Mouse (Mus musculus): Measurements from ENCODE around the gene Unc5c.

Unc5c gene

GRCm38 (mm10) chr3:141818615-141819312, 353.7 kb downstream of the Unc5c start:
- no peak for DNase-seq (ENCODE audit: low spot score)

DNA sequence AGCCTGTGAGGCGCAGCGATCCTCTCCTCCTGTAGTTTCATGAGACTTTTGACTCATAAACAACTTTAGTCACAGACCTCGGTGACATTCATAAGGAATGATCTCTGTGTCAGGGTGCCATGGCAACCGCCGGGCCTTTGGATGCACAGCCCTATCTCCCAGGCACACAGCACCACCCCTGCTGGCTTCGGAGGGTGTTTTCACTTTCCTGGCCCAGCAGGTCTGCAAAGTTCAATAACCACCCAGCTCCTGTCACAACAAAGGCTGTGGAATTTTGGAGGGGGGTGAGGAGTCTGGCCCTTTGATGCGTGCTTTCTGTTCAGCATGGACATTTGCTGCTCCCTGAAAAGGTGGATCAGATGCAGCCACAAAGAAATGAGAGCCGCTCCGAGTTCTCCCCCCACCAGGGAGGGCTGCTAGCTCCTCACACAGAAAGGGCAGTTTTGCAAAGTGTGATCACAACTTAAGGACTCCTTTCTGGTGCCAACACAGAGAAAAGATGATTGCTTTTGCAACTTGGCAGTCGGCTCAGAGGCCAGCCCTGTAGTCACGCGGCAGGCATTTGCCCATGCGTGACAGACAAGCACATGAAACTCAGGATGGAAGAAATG, 354.4 kb downstream of the Unc5c start:
- peak; percentile 34 for DNase-seq (ENCODE audit: low spot score)

DNA sequence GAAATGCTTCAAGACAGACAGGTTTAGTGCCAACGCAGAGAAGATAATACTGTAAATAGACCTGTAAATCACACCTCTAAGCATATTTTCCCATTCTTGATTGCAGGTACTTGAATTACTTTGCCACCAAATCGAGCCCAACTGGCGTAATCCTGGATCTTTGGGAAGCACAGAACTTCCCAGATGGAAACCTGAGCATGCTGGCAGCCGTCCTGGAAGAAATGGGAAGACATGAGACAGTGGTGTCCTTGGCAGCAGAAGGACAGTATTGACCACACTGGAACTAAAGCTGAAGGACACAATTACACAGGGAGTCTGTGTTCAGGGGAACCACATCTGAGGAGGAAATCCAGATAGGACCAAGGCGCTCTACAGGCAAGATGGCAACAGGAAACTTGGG, 363.3 kb downstream of the Unc5c start:
- DNase-seq (ENCODE audit: low spot score) = no peak

DNA sequence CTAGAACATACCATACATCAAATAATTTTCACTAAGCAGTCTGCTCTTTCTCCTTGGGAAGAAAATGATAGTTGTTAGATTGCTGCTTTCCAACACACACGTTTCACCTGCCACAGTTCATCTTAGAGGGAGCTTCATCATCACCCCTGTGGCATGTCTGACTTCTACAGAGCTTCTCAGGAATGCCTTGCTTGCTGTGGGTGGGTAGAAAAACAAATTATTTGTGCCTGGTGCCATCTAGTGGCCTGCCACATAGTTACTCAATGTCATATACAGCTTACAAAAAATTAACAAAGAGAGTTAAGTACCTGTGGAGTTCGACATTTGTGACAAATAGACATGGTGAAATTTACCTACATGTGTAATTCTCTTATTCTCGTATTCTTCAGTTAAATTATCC, 366.1 kb downstream of the Unc5c start:
- no peak for DNase-seq (ENCODE audit: low spot score)

GRCm38 (mm10) chr3:141838864-141839263, 373.8 kb downstream of the Unc5c start:
- no peak for DNase-seq (ENCODE audit: low spot score)

GRCm38 (mm10) chr3:141849206-141849605, 384.2 kb downstream of the Unc5c start:
- no peak for DNase-seq (ENCODE audit: low spot score)

DNA sequence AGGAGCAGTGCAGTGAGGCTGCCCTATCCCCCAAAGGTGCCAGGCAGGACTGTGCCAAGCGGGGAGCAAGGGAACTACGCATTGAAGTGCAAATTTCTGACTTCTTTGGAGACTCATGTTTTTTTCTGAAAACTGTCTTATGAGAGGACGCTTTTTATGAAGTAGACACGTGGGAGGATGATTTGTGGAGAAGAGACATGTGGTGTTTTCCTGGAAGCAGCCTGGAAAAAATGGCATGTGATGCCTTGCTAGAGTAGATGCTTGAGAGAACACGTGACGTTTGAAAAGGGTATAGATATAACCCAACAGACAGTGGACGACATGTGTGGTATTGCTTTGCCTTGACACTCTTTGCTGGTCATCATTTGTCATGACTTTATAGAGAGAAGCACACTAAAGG, 385.1 kb downstream of the Unc5c start:
- DNase-seq (ENCODE audit: low spot score) = no peak

- DNase-seq (ENCODE audit: low spot score) = no peak
Observed at GRCm38 (mm10) chr3:141854339-141854738, 389.3 kb downstream of the Unc5c start.

DNA sequence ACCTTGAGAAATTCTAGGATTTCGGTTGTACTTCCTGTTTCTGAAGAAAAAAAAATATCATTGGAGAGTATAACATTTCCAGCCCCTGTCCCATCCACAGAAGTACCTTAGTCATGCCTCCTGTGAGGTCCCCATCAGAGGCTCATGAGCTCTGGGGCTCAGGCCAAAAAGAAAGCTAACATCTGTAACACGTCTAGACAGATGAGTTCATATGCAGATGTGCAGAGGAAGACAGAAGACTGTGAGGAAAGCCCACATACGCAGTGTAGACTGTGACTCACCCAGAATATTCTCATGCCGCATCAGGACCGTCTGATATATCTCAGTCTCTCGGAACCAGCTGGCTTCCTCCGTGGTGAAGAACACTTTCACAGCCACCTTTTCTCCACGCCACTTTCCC, 392.1 kb downstream of the Unc5c start:
- no peak for DNase-seq (ENCODE audit: low spot score)

GRCm38 (mm10) chr3:141862816-141863461, 397.9 kb downstream of the Unc5c start:
- DNase-seq (ENCODE audit: low spot score) = peak; percentile 21

- DNase-seq (ENCODE audit: low spot score) = no peak
Observed at GRCm38 (mm10) chr3:141871805-141872204, 406.8 kb downstream of the Unc5c start.

- DNase-seq (ENCODE audit: low spot score) = no peak
Observed at GRCm38 (mm10) chr3:141872337-141873042, 407.5 kb downstream of the Unc5c start.

GRCm38 (mm10) chr3:141882496-141882895, 417.5 kb downstream of the Unc5c start:
- peak; percentile 17 for DNase-seq (ENCODE audit: low spot score)

- DNase-seq (ENCODE audit: low spot score) = no peak
Observed at GRCm38 (mm10) chr3:141884190-141884589, 419.2 kb downstream of the Unc5c start.
